Mouse (Mus musculus) forebrain, embryonic 16.5 days (tissue): Measurements from ENCODE around the gene Ubr2. TPM values are rescaled to one million over a fixed set of nuclear protein-coding genes. Genes with fewer than 3 reads are reported as not detected.
A peak's percentile ranks its signal among the peaks of the same experiment; 100 is the strongest.

Experiments
- ATAC-seq: fragments of 200-750 bp; cut with Nextera tagmentation; 2 replicates; pipeline ENCODE4 v1.8.0; 2017; ENCODE audit warnings: mild to moderate bottlenecking, moderate library complexity
- H3K27ac ChIP-seq: fragments of 300-500 bp; sonication (generic); 2 replicates; pipeline ENCODE4 v1.5.1; 2014; ENCODE audit warnings: low read length, control low read depth
- H3K27me3 ChIP-seq: fragments of 300-500 bp; sonication (generic); replicated peaks from 2 replicates; pipeline ENCODE4 v1.6.1; 2014; ENCODE audit warnings: low read length; ENCODE audit not compliant: control insufficient read depth, insufficient read depth
- H3K36me3 ChIP-seq: fragments of 300-500 bp; sonication (generic); 2 replicates; pipeline ENCODE4 v1.6.1; 2014; ENCODE audit not compliant: control insufficient read depth, insufficient read depth
- H3K4me1 ChIP-seq: fragments of 300-500 bp; sonication (generic); replicated peaks from 2 replicates; pipeline ENCODE4 v1.6.1; 2014; ENCODE audit warnings: low read length; ENCODE audit not compliant: control insufficient read depth, insufficient read depth
- H3K4me2 ChIP-seq: fragments of 300-500 bp; sonication (generic); 2 replicates; pipeline ENCODE4 v1.6.1; 2014; ENCODE audit warnings: mild to moderate bottlenecking, low read length, control low read depth
- H3K4me3 ChIP-seq: fragments of 300-500 bp; sonication (generic); replicated peaks from 2 replicates; pipeline ENCODE4 v1.5.1; 2014; ENCODE audit warnings: mild to moderate bottlenecking, low read length, control low read depth
- H3K9ac ChIP-seq: fragments of 300-500 bp; sonication (generic); replicated peaks from 2 replicates; pipeline ENCODE4 v1.6.1; 2014; ENCODE audit warnings: low read depth, low read length, control low read depth
- H3K9me3 ChIP-seq: fragments of 300-500 bp; sonication (generic); 2 replicates; pipeline ENCODE4 v1.6.1; 2016; ENCODE audit warnings: low read length; ENCODE audit not compliant: control insufficient read depth
- WGBS: fragments of 180-500 bp; shearing (Covaris S2); extraction: QIAGEN DNeasy Blood & Tissue Kit; methylation state at CpG from one replicate; pipeline ENCODE4 v1.1.7; 2014; 5-methylcytosine and 5-hydroxymethylcytosine counted together
- polyA plus RNA-seq: library from polyadenylated mRNA; unstranded; fragments of >200 nt; fragmentation: Nextera tagmentation; extraction: Ambion mirVana; gene quantifications from 2 replicates; pipeline ENCODE4 v1.2.1, GENCODE M21; 2015

Gene Ubr2
- polyA plus RNA-seq, 1 experiment from 2014 or later = 16.0 TPM

DNA sequence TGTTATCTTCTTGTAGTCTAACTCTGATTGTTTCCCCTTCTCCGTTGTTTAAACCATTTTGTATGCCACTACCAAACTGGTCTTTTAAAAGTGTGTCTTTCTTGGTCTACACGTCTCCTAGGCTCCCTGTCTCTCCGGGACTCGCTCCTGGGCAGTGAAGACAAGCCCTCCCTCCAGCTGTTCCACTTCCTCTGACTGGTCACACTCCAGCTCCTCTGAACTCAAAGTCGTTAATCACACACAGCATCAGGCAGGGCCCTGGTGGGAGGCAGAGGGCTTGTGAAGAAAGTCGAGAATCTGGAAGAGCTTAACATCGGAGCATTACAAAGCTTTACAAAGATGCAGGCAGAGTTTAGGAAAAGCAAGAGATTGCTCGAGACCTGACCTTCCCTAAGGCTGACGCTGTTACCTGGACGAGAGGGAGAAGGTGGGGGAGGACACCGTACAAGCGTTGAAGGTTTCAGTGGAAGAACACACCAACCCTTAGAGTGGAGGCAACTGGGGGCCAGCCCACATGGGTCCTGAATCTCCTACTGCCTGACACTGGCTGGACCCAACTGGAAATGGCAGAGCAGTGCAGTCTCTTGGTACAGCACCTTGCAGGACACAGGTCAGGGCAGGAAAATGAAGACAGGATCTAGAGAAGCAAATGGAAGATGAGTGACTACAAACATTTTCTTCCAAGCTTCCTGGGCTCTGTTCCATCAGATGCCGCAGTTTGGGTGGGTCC lies 113.0 kb downstream of the Ubr2 start:
- Histone ChIP-seq H3K9me3 (no peaks in the 10 kb centered on the region), H3K27me3 (no peaks in the 10 kb centered on the region), H3K4me2 (no peak overlapping the region), H3K36me3 (no peaks in the 10 kb centered on the region), H3K9ac (no peak overlapping the region), H3K4me1 (peaks cover 7% of the 10 kb centered on the region), H3K4me3 (no peak overlapping the region), H3K27ac (no peak overlapping the region)
- ATAC-seq = no peak
- WGBS = 56% methylated on average over 13 of the region's 13 CpGs

DNA sequence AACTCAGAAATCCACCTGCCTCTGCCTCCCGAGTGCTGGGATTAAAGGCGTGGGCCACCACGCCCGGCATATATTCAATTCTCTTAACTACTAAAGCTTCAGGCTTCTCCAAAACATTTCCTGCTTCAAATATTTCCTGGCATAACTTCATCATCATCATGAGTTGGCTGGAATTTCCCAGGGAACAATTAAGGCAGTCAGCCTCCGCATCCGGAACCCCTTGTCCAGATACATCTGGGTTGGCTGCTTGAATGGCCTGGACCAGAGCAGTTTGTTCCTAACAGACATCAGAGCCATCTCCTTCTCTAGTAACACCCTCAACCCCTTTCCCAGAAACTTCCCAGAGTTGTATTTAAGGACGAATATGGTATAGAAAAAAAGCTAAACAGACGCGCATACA lies 114.9 kb downstream of the Ubr2 start:
- Histone ChIP-seq H3K27ac (no peak overlapping the region), H3K4me1 (peaks cover 19% of the 10 kb centered on the region), H3K36me3 (no peaks in the 10 kb centered on the region), H3K4me2 (no peak overlapping the region), H3K9ac (no peak overlapping the region), H3K4me3 (no peak overlapping the region), H3K27me3 (no peaks in the 10 kb centered on the region), H3K9me3 (no peaks in the 10 kb centered on the region)
- ATAC-seq = no peak
- whole genome bisulfite sequencing = 97% methylated on average over 9 of the region's 9 CpGs

DNA sequence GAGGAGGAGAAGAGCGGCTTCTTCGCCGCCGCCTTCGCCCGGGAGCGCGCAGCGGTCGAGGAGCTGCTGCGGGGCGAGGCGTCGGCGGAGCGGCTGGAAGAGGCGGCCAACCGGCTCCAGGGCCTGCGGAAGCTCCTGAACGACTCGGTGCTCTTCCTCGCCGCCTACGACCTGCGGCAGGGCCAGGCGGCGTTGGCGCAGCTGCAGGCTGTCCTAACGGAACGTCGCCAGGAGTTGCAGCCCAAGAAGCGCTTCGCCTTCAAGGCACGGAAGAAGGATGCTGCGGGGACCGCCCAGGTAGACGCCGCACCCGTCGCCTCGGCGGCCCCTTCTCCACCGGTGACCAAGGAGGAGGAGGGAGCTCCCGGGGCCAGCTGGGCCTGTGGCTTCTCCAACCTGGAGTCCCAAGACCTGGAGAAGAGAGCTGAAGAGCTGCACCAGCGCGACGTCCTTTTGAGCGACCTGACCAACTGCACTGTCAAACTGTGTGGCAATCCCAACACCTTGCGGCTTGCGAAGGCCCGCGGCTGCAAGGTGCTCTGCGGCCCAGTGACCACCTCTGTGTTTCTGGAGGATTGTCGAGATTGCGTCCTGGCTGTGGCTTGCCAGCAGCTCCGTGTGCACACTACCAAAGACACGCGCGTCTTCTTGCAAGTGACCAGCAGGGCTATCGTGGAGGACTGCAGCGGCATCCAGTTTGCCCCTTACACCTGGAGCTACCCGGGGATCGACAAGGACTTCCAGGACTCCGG lies 119.3 kb downstream of the Ubr2 start:
- ATAC-seq = peak; percentile 47
- Histone ChIP-seq H3K4me1 (peaks cover 28% of the 10 kb centered on the region), H3K27me3 (no peaks in the 10 kb centered on the region), H3K36me3 (no peaks in the 10 kb centered on the region), H3K4me2 (peak overlapping the region; percentile 85), H3K9me3 (no peaks in the 10 kb centered on the region), H3K9ac (peak overlapping the region; percentile 79), H3K4me3 (peak overlapping the region; percentile 62), H3K27ac (peak overlapping the region; percentile 91)
- WGBS = 2% methylated on average over 64 of the region's 64 CpGs

DNA sequence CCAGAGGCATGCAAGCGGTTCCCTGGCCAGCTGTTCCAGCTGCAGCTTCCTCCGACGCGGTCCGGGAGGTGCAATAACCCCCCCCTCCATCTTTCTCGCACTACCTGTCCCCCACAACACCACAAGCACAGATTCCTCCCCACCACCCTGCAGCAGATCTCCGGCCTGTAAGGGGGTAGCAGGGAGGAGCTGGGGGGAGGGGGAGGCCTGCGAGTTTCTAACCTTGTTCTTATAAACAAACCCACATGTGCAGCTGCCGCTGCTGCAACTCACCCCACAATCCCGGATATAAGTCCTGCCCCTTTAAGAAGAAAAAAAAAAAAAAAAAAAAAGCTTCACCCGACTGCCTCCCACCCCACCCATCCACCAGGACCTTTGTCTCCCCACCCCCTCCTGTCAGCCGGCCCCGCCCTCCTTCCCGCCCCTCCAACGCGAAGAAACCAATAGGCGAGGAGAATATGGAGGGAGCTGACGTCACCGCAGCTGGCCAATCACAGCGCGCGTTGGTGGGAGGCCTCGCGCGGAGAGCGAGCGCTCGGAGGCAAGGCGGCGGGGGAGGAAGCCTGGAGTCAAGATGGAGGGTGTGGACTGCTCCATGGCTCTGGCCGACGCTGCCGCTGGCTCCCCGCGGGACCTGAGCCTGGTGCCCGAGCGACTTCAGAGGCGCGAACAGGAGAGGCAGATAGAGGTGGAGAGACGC lies 120.1 kb downstream of the Ubr2 start, which contains the start of gene Tbcc:
Tbcc (plus strand) TSS at position 569 of the 700 bp plus-strand sequence.
- WGBS = under 1% methylated on average over 40 of the region's 40 CpGs
- H3K9ac ChIP-seq = peak within 1 kb of the TSS; percentile 85
- no peaks in the 10 kb centered on the region for H3K36me3 ChIP-seq
- H3K4me3 ChIP-seq = peak within 1 kb of the TSS; percentile 62
- peak within 1 kb of the TSS; percentile 85 for H3K4me2 ChIP-seq
- peaks cover 28% of the 10 kb centered on the region for H3K4me1 ChIP-seq
- ATAC-seq = peak; percentile 94
- H3K27ac ChIP-seq = peak within 1 kb of the TSS; percentile 97
- no peaks in the 10 kb centered on the region for H3K9me3 ChIP-seq
- H3K27me3 ChIP-seq = no peaks in the 10 kb centered on the region

DNA sequence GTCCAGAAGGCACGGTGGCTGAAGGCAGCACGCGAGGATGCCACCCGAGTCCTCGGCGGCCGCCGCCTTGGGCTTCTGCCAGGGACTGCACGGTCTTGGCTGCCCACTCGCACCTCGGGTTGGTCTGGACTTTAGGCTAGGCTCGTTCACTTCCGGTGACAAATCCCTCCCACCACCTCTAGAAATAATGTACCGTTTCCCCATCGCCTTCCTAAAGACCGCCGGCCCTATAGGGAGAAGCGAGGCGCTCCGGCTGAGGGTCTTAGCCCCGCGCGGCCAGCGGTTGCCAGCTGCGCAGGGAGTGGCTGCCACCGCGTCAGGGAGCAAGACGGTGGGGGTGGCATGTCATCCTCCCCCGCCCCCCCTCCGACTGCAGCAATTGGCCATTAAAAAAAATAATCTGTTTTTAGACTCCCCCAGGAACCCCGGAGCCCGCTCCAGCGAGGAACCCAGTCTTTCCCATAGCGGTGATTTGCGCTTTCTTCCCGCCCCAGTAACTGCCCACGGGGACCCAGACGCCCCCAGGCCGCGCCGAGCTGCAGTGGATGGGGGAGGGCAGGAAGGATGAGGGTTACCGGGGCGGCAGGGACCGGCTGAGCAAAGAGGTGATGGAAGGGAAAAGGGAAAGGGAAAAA lies 120.8 kb downstream of the Ubr2 start:
- Histone ChIP-seq H3K27me3 (no peaks in the 10 kb centered on the region), H3K9ac (peak overlapping the region; percentile 85), H3K36me3 (no peaks in the 10 kb centered on the region), H3K4me1 (peaks cover 28% of the 10 kb centered on the region), H3K4me2 (peak overlapping the region; percentile 78), H3K9me3 (no peaks in the 10 kb centered on the region), H3K27ac (peak overlapping the region; percentile 97), H3K4me3 (peak overlapping the region; percentile 62)
- peak; percentile 45 for ATAC-seq
- under 1% methylated on average over 44 of the region's 44 CpGs for WGBS

DNA sequence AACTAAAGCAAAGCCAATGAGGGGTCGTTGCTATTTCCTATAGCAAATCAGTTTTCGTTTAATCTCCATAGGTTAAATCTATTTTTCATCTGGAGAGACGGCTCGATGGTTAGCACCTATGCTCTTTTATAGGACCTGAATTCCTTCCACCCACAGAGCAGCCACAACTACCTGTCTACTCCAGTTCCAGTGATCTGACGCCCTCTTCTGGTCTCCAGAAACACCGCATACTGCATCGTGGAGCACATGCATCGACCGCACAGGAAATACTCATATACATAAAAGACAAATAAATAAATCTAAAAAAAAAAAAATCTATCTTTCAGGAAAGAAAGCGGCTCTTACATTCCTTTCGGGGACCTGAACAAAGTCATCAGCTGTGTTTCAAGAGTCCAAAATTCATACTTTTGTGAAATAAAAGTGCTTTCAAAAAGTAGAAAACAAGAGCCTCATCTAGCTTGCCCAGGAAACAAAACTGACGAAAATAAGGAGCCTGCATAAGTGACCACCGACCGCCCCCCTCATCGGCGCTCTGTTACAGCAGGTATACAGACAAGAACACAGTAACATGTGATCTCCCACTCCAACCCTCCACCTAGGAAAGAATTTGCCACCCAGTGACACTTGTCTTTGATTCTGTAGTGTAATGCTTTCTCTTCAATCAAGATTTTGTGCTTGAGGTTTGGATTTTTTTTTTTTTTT lies 121.7 kb downstream of the Ubr2 start:
- Histone ChIP-seq H3K27me3 (no peaks in the 10 kb centered on the region), H3K9me3 (no peaks in the 10 kb centered on the region), H3K4me1 (peaks cover 28% of the 10 kb centered on the region), H3K27ac (peak overlapping the region; percentile 97), H3K36me3 (no peaks in the 10 kb centered on the region), H3K4me2 (peak overlapping the region; percentile 78), H3K4me3 (peak overlapping the region; percentile 62), H3K9ac (peak overlapping the region; percentile 85)
- no peak for ATAC-seq
- 34% methylated on average over 16 of the region's 16 CpGs for whole genome bisulfite sequencing

DNA sequence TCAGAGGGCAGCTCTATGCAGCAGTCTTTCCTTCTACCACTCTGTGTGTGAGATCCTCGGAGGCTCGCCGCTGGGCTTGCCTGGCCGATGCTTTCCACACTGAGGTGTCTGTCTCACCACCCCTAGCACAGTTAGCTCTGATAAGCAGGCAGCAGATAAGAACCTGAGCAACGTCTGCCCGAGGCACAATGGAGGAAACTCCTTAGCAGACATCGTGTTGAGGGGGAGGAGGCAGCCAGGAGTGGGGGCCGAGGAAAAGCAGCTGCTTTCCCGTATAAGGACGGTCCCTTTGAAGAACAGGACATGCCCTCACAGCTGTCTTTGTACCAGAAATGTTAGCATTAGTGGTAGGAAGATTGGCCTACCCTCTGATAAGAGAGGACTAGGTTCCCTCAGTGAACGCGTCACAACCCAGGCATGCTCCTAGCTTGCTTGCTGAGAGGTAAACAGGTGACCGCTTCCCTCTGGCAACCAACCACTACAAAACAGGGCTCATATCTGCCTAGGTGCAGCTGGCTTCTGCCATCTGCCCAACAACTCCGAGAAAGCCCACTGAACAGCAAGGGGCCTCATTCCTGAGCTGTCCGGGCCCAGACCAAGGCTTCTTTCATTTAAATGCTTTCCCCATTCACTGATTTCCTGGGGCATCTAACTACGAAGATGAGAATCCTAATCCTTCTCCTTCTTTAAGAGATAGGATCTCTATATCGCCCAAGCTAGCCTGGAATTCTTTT lies 124.3 kb downstream of the Ubr2 start:
- Histone ChIP-seq H3K27me3 (no peaks in the 10 kb centered on the region), H3K27ac (no peak overlapping the region), H3K4me1 (peaks cover 9% of the 10 kb centered on the region; the same call in 1 of the 2 replicates), H3K4me3 (no peak overlapping the region), H3K9me3 (no peaks in the 10 kb centered on the region), H3K36me3 (no peaks in the 10 kb centered on the region), H3K4me2 (no peak overlapping the region), H3K9ac (no peak overlapping the region)
- no peak for ATAC-seq
- 61% methylated on average over 17 of the region's 17 CpGs for WGBS

DNA sequence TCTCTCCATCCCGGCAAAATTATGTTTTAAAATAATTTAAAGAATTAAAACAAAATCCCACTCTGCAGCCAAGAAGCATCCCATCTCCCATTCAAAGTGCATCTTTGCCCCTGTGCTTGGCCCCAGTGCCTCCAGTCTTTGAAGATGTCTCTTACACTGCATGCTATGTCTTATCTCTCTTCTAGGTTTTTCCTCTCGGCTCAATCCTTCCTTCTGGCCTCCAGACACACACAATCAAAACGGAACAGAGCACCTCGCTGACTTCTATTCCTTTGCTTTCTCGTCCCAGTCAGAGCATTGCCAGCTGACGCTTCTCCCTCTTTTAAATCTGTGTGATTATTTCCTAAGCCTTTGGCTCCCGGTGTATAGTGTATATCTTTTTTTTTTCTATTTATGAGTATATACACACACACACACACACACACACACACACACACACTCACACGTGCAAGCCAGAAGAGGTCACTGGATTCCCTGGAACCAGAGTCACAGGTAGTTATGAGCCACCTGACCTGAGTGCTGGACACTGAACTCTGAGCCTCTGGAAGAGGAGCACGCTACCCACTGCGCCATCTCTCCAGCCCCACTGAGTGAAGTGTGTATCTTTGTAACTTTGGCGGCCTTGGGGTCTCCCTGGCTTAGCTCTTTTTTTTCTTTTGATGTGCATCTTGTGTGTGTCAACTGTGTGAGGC lies 125.0 kb downstream of the Ubr2 start:
- 83% methylated on average over 11 of the region's 11 CpGs for WGBS
- peaks cover 9% of the 10 kb centered on the region; the same call in 1 of the 2 replicates for H3K4me1 ChIP-seq
- H3K36me3 ChIP-seq = no peaks in the 10 kb centered on the region
- H3K9ac ChIP-seq = no peak overlapping the region
- no peaks in the 10 kb centered on the region for H3K9me3 ChIP-seq
- no peak overlapping the region for H3K4me3 ChIP-seq
- H3K4me2 ChIP-seq = no peak overlapping the region
- no peaks in the 10 kb centered on the region for H3K27me3 ChIP-seq
- ATAC-seq = no peak
- H3K27ac ChIP-seq = no peak overlapping the region
